Mouse (Mus musculus) stomach, postnatal 0 days (tissue): Measurements from ENCODE around the gene Zfp202.

Source experiments
- CTCF ChIP-seq: IDR thresholded peaks from 2 replicates; pipeline ENCODE4 v1.5.1; 2016; ENCODE audit warnings: antibody characterized with exemption, low read depth, mild to moderate bottlenecking, moderate library complexity
- EP300 ChIP-seq: optimal IDR thresholded peaks from 2 replicates; pipeline ENCODE3; 2016; ENCODE audit warnings: antibody characterized with exemption

GRCm38 (mm10) chr9:40210744-40211143 lies 18.6 kb downstream of the Zfp202 start:
- TF ChIP-seq CTCF (no peak), EP300 (no peak)
